Comparison of ENCODE assay signal across 11 mouse cellular contexts in the genomic region with DNA sequence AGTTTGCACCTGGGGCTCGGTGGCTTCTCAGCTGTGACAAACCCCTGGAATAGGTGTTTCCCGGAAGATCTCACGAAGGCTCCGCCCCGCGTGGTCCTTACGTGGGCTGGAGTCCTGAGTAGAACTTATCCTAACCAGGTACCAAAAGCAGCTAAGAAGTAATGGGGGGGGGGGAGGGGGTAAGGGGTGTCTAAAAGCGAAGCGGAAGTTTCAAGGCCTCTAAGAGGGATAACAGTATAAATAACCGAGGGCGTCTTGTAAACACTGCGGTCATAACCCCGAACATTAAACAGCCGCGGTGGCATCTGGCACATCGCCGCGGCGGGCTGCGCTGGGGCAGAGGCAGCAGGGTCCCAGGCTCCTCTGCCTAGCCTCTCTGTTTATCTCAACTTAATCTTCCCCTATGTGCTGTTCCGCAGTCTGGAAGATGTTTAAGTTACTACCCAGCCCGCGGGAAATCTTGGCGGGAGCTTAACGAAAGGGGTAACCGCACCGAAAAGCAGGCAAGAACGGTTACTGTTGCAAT. TPM values are rescaled to one million over a fixed set of nuclear protein-coding genes. Genes with fewer than 3 reads are reported as not detected.
DNase-seq lines count a peak whose midpoint lies in the region; ATAC-seq and TF ChIP-seq lines count a peak whose summit lies in the region.
"Had no signal": no experiment of that assay in that cellular context is flagged by ENCODE, and none has a peak within 500 bp of the region (broad histone marks: within the 10 kb centered on the region; RNA-seq: fewer than 3 reads in every experiment).

No protein-coding gene starts in this region.

- no peaks in the 10 kb centered on the region for H3K9me3 ChIP-seq in heart, embryonic 11.5 days (replicated peaks; ENCODE audit: control insufficient read depth, low read length)
- H3K9me3 ChIP-seq in intestine, postnatal 0 days (ENCODE audit: control insufficient read depth) = no peaks in the 10 kb centered on the region
- H3K9me3 ChIP-seq: midbrain, embryonic 12.5 days had no signal

- no peak for DNase-seq in heart, adult 9 months (ENCODE audit: low spot score in 2 of 2)
- peak; percentile 64 for DNase-seq in embryo, embryonic 11 days
- DNase-seq in lung, postnatal 14 days = peak; percentile 42
- DNase-seq in thymus, postnatal 14 days = no peak
- no peak for DNase-seq in urinary bladder, adult 2 months (ENCODE audit: low spot score)
- DNase-seq in layer of hippocampus, postnatal 25 days (ENCODE audit: extremely low spot score in 1 of 2, low spot score in 1 of 2) = no peak
- DNase-seq: cerebellum, adult 11-12 months had no signal

- H3K27ac ChIP-seq in heart, embryonic 11.5 days (ENCODE audit: low read depth, low read length) = peak overlapping the region; percentile 58
- no peak overlapping the region for H3K27ac ChIP-seq in intestine, postnatal 0 days (ENCODE audit: low read depth, low read length)
- H3K27ac ChIP-seq: midbrain, embryonic 12.5 days had no signal

- H3K36me3 ChIP-seq in heart, embryonic 11.5 days (ENCODE audit: control insufficient read depth, insufficient read depth, low read length) = no peaks in the 10 kb centered on the region
- no peaks in the 10 kb centered on the region for H3K36me3 ChIP-seq in intestine, postnatal 0 days (ENCODE audit: control insufficient read depth, insufficient read depth)
- H3K36me3 ChIP-seq: midbrain, embryonic 12.5 days had no signal

- ATAC-seq in heart, embryonic 11.5 days (replicated peaks; ENCODE audit: insufficient number of reproducible peaks, low FRiP score, low TSS enrichment) = no peak
- no peak for ATAC-seq in intestine, postnatal 0 days

- peaks cover 14% of the 10 kb centered on the region; the same call in 1 of the 2 replicates for H3K4me1 ChIP-seq in heart, embryonic 11.5 days (ENCODE audit: control insufficient read depth, insufficient read depth, low read length)
- H3K4me1 ChIP-seq in intestine, postnatal 0 days (replicated peaks; ENCODE audit: control insufficient read depth, insufficient read depth, low read length) = no peaks in the 10 kb centered on the region

- H3K9ac ChIP-seq in heart, embryonic 11.5 days (ENCODE audit: low read depth, low read length) = peak overlapping the region; percentile 44; the same call in 1 of the 2 replicates
- H3K9ac ChIP-seq in intestine, postnatal 0 days (ENCODE audit: low read depth, low read length) = peak overlapping the region; percentile 19; the same call in 1 of the 2 replicates
- H3K9ac ChIP-seq: midbrain, embryonic 12.5 days had no signal

- WGBS in heart, embryonic 11.5 days (ENCODE audit: insufficient replicate concordance) = 1% methylated on average over 28 of the region's 28 CpGs
- 0% methylated on average over 28 of the region's 28 CpGs for whole genome bisulfite sequencing in intestine, postnatal 0 days

- peak overlapping the region; percentile 35 for H3K4me3 ChIP-seq in heart, embryonic 11.5 days (ENCODE audit: low read depth, low read length)
- H3K4me3 ChIP-seq in intestine, postnatal 0 days (ENCODE audit: low read depth, low read length) = peak overlapping the region; percentile 25
- H3K4me3 ChIP-seq: midbrain, embryonic 12.5 days had no signal

- TF ChIP-seq CTCF in intestine, postnatal 0 days (IDR thresholded peaks at IDR 0.05; ENCODE audit: low read depth) = no peak

- H3K4me2 ChIP-seq in heart, embryonic 11.5 days = peak overlapping the region; percentile 65
- H3K4me2 ChIP-seq in intestine, postnatal 0 days (replicated peaks; ENCODE audit: low read depth) = peak overlapping the region; percentile 52
- H3K4me2 ChIP-seq: midbrain, embryonic 12.5 days had no signal

- H3K27me3 ChIP-seq in heart, embryonic 11.5 days (ENCODE audit: control insufficient read depth, insufficient read depth, low read length) = peaks cover 49% of the 10 kb centered on the region
- peaks cover 66% of the 10 kb centered on the region for H3K27me3 ChIP-seq in intestine, postnatal 0 days (replicated peaks; ENCODE audit: control insufficient read depth, insufficient read depth, low read length)

RNA-seq across cellular contexts. Expression of a gene that starts 3.7 kb away (rescaled TPM):
- polyA plus RNA-seq in heart, embryonic 11.5 days (2014; fragmentation: Nextera tagmentation; extraction: Ambion mirVana) = 81.8 and 84.8 TPM in 2 replicates
- 66.4 and 70.2 TPM in 2 replicates for polyA plus RNA-seq in intestine, postnatal 0 days (2015; fragmentation: Nextera tagmentation; extraction: Ambion mirVana)
- polyA plus RNA-seq in urinary bladder, adult 2 months (2012; rRNA removed) = 285 and 296 TPM in 2 replicates
- total RNA-seq in layer of hippocampus, postnatal 25 days (2021) = not detected
- total RNA-seq: layer of hippocampus, adult 18-20 months had no signal
- polyA plus RNA-seq: midbrain, embryonic 12.5 days had no signal

Comparison
In these comparisons a context has a peak if more than half of its experiments do, and no peak if none do; other contexts are left out.
1. DNase-seq: peak in embryo, embryonic 11 days (single experiment) and lung, postnatal 14 days (single experiment); none in heart, adult 9 months (0 of 2), thymus, postnatal 14 days (single experiment), urinary bladder, adult 2 months (single experiment) and layer of hippocampus, postnatal 25 days (0 of 2).